Mouse (Mus musculus) heart, postnatal 14 days (tissue): Measurements from ENCODE around the gene Agbl5. TPM values are rescaled to one million over a fixed set of nuclear protein-coding genes. Genes with fewer than 3 reads are reported as not detected.

Experiments
- DNase-seq, 2 experiments: peaks; one replicate each; pipeline ENCODE4 v3.0.0; 2021 to 2022
- intact Hi-C: fragments of 180-260 bp; cut with DNase I; formaldehyde crosslinking; loops from one replicate; pipeline ENCODE4 v1.15.1; 2025
- total RNA-seq, 2 experiments: library from RNA; stranded (reverse); gene quantifications; 2 replicates each; pipeline ENCODE4 v1.2.3; 2021

Gene Agbl5
- total RNA-seq, 2 experiments from 2014 or later, result 5.9 to 8.3 TPM

DNA sequence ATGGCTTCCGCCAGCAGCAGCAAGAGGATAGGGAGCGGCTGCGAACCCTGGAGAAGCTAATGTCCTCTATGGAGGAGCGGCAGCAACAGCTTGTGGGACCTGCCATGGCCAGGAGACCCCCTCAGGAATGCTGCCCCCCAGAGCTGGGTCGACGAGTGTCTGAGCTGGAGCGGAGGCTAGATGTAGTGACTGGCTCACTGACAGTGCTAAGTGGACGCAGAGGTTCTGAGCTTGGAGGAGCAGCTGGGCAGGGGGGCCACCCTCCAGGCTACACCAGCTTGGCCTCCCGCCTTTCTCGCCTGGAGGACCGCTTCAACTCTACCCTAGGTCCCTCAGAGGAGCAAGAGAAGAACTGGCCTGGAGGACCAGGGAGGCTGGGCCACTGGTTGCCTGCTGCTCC lies 28.9 kb downstream of the Agbl5 start:
- intact Hi-C loops, result no loop called here
- no peak for DNase-seq

DNA sequence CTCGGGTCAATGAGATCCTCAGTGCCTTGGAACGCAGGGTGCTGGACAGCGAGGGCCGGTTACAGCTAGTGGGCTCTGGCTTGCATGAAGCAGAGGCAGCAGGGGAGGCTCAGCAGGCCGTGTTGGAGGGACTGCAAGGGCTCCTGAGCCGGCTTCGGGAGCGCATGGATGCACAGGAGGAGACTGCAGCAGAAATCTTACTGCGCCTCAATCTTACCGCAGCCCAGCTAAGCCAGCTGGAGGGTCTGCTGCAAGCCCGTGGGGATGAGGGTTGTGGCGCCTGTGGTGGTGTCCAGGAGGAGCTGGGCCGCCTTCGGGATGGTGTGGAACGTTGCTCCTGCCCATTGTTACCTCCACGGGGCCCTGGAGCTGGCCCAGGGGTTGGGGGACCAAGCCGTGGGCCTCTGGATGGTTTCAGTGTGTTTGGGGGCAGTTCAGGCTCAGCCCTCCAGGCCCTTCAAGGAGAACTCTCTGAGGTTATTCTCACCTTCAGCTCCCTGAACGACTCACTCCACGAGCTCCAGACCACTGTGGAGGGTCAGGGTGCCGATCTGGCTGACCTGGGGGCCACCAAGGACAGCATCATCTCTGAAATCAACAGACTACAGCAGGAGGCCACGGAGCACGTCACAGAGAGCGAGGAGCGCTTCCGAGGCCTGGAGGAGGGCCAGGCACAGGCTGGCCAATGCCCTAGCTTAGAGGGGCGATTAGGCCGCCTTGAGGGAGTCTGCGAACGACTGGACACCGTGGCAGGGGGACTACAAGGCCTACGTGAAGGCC lies 29.6 kb downstream of the Agbl5 start:
- DNase-seq, result no peak
- intact Hi-C loops, result no loop called here

DNA sequence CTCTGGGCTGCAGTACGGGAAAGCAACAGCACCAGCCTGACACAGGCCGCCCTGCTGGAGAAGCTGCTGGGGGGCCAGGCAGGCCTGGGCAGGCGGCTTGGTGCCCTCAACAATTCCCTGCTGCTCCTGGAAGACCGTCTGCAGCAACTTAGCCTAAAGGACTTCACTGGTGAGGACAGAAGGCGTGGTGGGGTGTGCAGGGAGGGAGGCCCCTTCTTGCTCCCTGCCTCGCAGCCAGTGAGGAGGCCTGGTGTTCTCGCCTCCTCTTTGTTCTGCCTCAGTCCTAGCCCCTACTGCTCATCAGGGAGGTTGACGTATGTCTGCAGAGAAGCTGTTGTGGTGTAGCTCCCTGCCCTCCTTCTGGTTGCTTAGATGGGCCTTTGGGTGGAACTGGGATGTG lies 30.2 kb downstream of the Agbl5 start:
- no peak for DNase-seq
- intact Hi-C loops, result no loop called here

DNA sequence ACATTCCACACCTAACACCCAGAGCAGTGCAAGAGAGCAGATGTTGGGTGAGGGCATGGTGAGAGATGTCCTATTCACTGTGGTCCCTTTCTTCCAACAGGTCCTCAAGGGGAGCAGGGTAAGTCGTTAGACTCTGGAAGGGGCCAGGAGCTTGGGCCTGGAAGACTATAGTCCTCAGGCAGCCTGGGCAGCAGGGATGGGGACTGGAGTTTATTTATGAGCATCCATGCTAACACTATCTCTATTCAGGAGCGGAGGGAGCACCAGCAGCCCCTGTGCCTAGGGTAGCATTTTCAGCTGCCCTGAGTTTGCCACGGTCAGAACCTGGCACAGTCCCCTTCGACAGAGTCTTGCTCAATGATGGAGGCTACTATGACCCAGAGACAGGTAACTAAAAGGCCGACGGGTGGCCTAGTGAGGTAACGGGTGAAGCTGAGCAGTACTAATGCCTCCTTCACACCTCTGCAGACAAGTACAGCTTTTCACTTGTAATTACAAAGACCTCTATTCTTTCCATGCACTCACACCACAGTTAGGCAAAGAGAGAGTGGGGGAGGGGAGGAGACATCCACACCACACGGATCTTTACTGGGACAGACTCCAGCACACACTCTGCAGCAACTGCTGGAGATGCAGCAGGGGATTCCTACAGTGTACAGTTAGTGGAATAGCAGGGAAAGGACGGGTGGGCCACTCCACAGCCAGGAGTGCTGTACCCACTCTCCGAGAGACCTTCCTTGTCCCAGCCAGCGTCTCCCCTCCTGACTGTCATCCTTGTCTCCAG lies 31.5 kb downstream of the Agbl5 start:
- DNase-seq, result no peak
- intact Hi-C loops, result loop anchor here (2.0 to 5.0 kb wide), 2 partner anchors 37 to 113 kb away; no protein-coding TSS in a partner anchor

DNA sequence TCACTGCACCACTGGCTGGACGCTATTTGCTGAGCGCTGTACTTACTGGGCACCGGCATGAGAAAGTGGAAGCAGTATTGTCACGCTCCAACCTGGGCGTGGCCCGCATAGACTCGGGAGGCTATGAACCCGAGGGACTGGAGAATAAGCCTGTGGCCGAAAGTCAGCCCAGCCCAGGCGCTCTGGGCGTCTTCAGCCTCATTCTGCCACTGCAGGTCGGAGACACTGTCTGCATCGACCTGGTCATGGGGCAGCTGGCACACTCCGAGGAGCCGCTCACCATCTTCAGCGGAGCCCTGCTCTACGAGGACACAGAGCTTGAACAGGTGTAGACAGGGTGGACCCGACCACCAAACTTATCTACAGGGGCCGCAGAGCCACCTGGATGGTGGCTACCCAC lies 32.1 kb downstream of the Agbl5 start:
- intact Hi-C loops, result loop anchor here (2.0 to 5.0 kb wide), 2 partner anchors 37 to 114 kb away; no protein-coding TSS in a partner anchor
- DNase-seq, result peak in 1 of 2 experiments; percentile 30

DNA sequence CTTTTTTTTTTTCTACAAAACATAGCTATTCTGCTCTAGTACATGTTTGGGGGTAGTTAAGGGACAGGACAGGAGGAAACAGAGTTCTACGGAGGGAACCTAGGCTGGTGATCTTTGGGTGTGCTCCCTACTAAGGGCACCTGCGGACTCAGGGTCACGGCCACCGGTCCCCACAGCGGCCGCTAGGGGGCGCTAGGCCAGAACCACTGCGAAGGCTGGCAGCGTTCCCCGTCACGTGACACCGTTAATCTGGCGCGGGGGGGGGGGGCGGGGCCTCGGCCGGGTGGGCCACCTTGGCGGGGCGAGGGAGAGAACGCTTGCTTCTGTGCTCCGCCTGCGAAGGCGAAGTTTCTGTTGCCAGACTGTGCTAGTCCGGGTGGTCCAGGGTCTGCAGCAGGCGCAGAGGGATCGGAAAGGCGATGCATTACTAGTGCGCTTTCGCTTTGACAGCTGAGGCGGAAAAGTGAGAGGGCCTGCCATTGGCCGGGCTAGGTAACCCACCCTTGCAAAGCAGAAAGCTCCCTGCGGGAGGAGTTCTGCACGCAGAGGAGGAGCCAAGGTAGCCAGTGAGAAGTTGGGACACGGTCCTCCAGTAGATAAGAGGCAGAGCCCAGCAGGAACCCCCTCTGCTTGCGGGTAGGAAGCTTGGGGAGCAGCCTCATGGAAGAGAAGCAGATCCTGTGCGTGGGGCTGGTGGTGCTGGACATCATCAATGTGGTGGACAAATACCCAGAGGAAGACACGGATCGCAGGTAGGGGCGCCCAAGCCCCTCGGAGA lies 33.0 kb downstream of the Agbl5 start, which contains the start of gene Khk:
Khk (plus strand) TSS at position 176 of the 778 bp plus-strand sequence.
- DNase-seq, result peak; percentile 93 to 96
- intact Hi-C loops, result loop anchor here (2.0 to 5.0 kb wide), 2 partner anchors 36 to 115 kb away; no protein-coding TSS in a partner anchor

DNA sequence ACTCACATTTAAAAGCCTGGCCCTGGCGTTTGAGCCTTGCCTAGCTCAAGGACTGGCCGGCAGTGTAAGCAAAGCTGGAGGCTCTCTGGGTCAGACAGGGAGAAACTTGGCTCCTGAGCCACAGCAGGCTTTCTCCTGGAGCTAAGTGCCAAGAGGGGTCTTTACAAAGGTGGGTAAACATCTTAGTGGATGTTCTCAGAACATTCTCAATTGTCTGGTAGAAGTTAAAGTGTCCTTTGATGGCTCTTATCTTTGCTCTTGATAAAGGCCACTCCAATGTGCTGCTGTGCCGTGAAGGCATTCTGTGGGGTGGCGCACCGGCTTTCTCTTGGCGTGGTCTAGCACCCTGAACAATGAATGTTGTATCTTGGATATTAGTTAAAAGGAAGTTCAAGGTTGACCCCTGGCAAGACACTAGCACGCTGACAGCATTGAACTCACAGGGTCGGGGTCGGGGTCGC lies 34.1 kb downstream of the Agbl5 start:
- no peak for DNase-seq
- intact Hi-C loops, result loop anchor here (5.0 kb wide), 1 partner anchor 35 kb away; no protein-coding TSS in a partner anchor

DNA sequence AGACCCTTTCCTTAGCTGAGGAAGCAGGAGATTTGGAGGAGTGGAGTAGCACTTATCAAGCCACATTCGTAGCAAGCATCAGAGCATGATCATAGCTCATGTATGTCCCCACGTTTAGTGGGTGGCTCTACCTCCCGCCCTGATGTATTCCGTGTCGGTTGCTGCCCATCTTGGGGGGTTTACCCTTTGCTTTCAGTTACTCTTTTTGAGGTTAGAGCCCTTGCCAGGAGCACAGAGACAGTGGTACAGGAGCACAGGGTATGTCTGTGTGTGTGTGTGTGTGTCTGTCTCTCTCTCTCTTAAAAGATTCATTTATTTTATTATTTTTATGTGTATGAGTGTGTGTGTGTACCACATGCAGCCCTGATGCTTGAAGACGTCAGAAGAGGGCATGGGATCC lies 34.6 kb downstream of the Agbl5 start:
- intact Hi-C loops, result loop anchor here (5.0 kb wide), 1 partner anchor 34 kb away; no protein-coding TSS in a partner anchor
- DNase-seq, result no peak

DNA sequence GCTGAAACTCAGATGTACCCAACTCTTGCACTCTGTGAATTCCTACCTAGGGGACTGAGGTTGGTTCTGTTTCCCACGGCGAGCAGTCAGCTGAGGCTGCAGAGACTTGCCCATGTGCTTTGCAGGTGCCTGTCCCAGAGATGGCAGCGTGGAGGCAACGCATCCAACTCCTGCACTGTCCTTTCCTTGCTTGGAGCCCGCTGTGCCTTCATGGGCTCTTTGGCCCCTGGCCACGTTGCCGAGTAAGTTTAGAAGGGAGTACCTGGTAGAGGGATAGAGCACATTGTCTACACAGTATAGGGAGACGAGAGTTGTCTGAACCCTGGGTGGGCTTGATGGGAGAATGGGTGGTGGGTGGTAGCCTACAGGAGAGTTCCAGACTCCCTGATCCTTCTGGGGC lies 36.1 kb downstream of the Agbl5 start:
- intact Hi-C loops, result loop anchor here (5.0 kb wide), 1 partner anchor 33 kb away; no protein-coding TSS in a partner anchor
- no peak for DNase-seq

DNA sequence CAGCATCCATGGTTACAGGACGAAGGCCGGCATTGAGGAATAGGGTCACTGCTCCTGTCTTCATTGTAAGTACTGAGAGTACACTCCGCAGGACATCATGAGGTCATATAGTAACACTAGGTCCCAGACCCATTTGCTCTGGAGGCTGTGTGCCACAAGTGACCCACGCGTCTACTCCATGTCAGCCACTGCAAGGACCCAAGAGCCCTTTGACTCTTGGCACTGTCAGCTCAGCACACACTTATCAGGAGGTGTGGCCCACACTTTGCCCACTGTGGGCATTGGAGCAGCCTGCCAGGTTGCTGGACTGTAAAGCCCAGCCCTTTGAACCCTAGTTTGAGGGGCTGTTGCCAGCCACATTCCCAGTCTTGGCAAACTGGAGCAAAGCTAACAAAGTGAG lies 36.7 kb downstream of the Agbl5 start:
- DNase-seq, result no peak
- intact Hi-C loops, result no loop called here

DNA sequence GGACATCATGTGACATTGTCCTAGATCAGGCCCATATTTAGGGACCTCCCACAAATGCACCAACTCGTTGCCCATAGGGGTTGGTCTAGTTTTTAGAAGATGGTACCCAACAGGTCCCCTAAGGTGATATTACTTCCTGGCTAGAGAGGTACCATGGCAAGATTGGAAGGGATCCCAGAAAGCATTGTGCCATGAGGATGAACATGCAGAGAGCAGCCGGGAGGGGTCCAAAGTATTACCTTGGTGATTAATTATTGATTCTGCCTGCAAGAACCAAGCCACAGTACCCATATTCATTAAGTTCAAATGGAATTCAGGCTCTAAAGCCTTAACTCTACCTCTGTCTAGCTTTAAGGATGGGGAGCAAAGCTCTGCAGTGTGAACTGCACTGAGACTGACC lies 37.6 kb downstream of the Agbl5 start:
- intact Hi-C loops, result no loop called here
- DNase-seq, result no peak

DNA sequence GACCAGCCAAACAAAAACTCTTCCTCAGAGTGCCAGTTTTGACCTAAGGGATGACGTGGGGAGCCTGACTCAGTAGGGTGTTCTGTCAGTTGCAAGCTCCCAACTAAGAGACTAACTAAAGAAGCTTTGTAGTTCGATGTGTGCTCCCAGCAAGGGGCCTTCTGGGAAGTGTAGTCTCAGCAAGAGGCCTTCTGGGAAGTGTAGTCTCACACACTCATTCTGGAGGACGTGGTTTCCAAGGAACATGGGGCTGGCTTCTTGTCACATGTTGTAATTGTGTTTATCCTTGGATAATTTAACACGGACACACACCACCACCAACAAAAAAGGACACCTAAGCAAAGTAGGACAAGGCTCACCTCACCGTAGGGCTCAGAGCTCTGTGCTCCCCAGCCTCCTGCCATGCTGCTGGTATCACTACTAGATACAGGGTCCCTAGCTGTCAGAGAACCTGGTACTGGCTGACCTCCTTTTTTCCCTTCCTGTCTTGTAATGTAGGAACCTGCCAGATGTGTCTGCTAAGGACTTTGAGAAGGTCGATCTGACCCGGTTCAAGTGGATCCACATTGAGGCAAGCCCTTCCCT lies 39.5 kb downstream of the Agbl5 start:
- intact Hi-C loops, result no loop called here
- no peak for DNase-seq

DNA sequence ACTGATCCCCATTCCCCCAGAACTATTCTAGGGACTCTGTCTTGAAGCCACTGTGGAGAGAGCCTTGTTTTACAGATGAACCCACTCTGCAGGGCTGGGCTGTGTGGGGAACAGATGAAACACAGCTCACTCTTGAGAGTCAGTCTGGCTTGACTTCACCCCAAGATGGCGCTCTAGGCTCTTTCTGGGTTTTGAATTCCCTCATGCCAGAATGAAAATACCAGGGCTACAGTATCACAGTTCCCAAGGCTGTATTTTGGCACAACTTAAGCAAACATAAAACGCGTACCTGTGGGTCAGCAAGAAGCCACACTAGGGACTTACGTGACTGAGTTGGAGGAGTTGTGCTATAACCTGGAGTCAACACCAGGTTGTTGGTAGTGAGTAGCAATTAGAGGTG lies 41.6 kb downstream of the Agbl5 start:
- intact Hi-C loops, result loop anchor here (1.0 to 2.0 kb wide), 2 partner anchors 65 to 74 kb away; no protein-coding TSS in a partner anchor
- peak; percentile 78 to 90 for DNase-seq

DNA sequence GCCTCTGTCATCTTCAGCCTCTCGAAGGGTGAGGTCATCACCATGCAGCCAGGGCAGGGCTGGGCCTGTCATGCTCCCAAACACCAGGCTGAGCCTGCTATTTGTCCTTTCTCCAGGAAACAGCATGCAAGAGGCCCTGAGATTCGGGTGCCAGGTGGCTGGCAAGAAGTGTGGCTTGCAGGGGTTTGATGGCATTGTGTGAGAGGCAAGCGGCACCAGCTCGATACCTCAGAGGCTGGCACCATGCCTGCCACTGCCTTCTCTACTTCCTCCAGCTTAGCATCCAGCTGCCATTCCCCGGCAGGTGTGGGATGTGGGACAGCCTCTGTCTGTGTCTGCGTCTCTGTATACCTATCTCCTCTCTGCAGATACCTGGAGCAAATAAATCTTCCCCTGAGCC lies 42.4 kb downstream of the Agbl5 start:
- no peak for DNase-seq
- intact Hi-C loops, result loop anchor here (1.0 to 2.0 kb wide), 2 partner anchors 64 to 73 kb away; no protein-coding TSS in a partner anchor

DNA sequence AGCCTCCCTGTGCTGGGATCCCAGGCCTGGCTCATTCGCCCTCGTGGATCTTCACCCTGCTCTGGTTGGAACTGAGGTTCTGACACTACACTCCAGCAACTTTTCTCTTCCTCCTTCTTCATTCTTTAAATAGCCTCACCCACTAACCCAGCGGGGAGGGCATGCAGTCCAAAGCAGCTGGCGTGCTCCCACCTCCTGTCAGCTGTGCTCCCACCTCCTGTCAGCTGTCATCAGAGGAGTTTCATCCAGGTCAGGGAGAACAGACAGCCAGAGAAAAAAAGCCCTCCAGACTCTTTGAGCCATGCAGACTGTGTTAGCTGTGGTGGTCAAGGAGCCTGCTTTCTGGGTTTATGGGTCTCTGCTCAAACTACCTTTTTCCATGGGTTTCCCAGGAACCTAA lies 42.9 kb downstream of the Agbl5 start:
- intact Hi-C loops, result loop anchor here (2.0 kb wide), 1 partner anchor 63 kb away; no protein-coding TSS in a partner anchor

DNA sequence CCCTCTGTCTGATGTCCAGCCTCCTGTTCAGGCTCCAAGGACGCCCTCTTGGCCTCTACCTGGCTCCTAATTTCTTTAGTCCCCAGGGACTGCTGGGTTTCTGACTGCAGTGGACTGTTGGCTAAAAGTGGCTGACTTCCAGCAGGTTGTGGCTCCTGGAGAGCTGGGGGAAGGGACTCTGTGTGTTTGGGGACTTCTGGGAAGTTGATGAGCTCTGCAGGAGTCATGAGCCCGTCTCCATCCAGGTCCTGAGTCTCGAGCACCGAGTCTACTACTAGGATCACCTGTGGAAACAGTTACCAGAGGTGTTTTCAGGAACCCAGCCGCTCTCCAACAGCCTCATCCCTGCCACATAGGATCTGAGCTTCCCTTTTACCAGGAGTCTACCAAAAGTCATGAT lies 45.2 kb downstream of the Agbl5 start:
- no peak for DNase-seq

More for the DNA sequence above, 42.9 kb downstream of the Agbl5 start:
- no peak for DNase-seq

DNA sequence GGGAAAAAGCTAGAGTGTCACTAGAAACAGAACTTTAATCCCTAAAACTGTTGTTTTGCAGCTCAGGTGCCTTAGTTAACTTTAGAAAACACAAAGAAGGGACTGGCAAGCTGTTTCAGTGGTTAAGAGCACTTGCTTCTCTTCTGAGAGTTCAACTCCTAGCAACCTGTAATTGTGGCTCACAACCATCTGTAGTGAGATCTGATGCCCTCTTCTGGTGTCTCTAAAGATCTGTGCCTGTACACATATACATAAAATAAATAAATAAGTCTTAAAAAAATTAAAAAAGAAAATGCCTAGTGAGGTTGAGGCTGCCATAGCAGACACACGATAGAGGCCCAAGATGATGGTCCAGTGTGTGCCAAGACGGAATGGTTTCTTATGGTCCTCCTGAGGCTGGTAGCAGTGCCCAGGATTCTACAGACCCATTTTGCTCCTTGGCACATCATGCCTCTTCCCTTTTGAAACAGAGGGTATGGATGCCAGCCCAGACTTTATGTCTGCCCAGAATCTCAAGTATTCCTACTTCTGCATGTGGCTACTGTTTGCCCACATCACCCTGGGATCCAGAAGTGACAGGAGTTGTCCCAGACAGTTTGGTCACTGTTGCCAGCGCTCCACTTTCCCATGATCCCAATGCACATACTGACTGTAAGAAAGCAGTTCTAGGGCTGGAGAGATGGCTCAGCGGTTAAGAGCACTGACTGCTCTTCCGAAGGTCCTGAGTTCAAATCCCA lies 46.4 kb downstream of the Agbl5 start:
- intact Hi-C loops, result no loop called here
- no peak for DNase-seq

More for the DNA sequence above, 45.2 kb downstream of the Agbl5 start:
- intact Hi-C loops, result no loop called here

DNA sequence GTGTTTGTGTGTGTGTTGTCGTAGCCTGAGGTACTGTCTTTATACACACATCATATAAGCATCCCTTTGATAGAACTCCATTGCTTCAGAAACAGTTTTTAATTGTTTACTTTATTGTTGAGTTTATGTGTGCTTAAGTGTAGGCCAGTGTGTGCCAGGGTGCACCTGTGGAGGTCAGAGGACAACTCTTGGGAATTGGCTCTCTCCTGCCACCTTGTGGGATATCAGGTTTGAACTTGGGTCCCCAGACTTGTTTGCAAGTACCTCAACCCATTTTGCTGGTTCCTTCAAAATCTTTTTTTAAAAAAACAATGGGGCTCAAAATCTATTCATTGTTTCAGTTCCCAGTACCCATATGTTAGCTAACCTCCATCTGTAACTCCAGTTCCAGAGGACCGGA lies 54.5 kb downstream of the Agbl5 start:
- intact Hi-C loops, result no loop called here
- no peak for DNase-seq

DNA sequence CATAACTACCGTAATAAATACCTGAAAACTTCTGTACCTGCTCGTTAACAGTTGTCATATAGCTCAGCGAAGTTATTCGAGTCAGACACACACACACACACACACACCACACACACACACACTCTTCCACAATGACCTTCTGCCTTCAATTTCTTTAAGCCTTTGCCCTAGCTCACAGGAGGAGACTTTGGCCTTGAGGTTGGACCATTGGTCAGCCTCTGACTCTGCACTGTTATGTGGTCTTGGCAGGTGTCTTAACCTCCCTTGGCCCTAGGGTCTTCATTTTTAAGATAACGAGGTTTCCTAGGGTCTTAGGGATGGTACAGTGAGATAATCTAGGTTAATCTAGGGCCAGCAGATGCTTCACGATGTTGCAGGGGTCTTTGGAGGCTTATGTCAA lies 55.9 kb downstream of the Agbl5 start:
- intact Hi-C loops, result no loop called here

More for the DNA sequence above, 55.9 kb downstream of the Agbl5 start:
- no peak for DNase-seq
